Mouse (Mus musculus): ENCODE results near the gene Kcns1. TPM values are rescaled to one million over a fixed set of nuclear protein-coding genes. Genes with fewer than 3 reads are reported as not detected.

Kcns1 gene
- polyA plus RNA-seq, 1 experiment from 2014 or later = 0.85 TPM

Other genes starting within 250 kb of the Kcns1 start
- gene Ywhab, start 176.2 kb downstream of the Kcns1 start, polyA plus RNA-seq (2014; fragmentation: Nextera tagmentation; extraction: Ambion mirVana) = 276 and 293 TPM in 2 replicates
- gene Pabpc1l, start 145.7 kb downstream of the Kcns1 start, polyA plus RNA-seq (2014; fragmentation: Nextera tagmentation; extraction: Ambion mirVana) = 2.8 and 4.9 TPM in 2 replicates
- gene Stk4, start 100.8 kb downstream of the Kcns1 start, polyA plus RNA-seq (2014; fragmentation: Nextera tagmentation; extraction: Ambion mirVana) = 22.3 and 24.4 TPM in 2 replicates
- gene Tomm34, start 99.9 kb downstream of the Kcns1 start, polyA plus RNA-seq (2014; fragmentation: Nextera tagmentation; extraction: Ambion mirVana) = 53.4 and 55.8 TPM in 2 replicates
- 0.48 and 0.96 TPM in 2 replicates for gene Wfdc5, start 11.6 kb upstream of the Kcns1 start, polyA plus RNA-seq (2014; fragmentation: Nextera tagmentation; extraction: Ambion mirVana)
- gene Wfdc12, start 19.5 kb upstream of the Kcns1 start, polyA plus RNA-seq (2014; fragmentation: Nextera tagmentation; extraction: Ambion mirVana) = 0.28 TPM in 1 of 2 replicates, not detected in the other
- gene Wfdc15a, start 29.0 kb upstream of the Kcns1 start, polyA plus RNA-seq (2014; fragmentation: Nextera tagmentation; extraction: Ambion mirVana) = not detected in 2 replicates
- 0.39 TPM in 1 of 2 replicates, not detected in the other for gene Wfdc15b, start 50.5 kb upstream of the Kcns1 start, polyA plus RNA-seq (2014; fragmentation: Nextera tagmentation; extraction: Ambion mirVana)
- gene Svs2, start 67.4 kb upstream of the Kcns1 start, polyA plus RNA-seq (2014; fragmentation: Nextera tagmentation; extraction: Ambion mirVana) = not detected in 2 replicates
- not detected in 2 replicates for gene Svs3b, start 85.5 kb upstream of the Kcns1 start, polyA plus RNA-seq (2014; fragmentation: Nextera tagmentation; extraction: Ambion mirVana)
- not detected in 2 replicates for gene Svs4, start 107.3 kb upstream of the Kcns1 start, polyA plus RNA-seq (2014; fragmentation: Nextera tagmentation; extraction: Ambion mirVana)
- not detected in 2 replicates for gene Svs3a, start 118.2 kb upstream of the Kcns1 start, polyA plus RNA-seq (2014; fragmentation: Nextera tagmentation; extraction: Ambion mirVana)
- gene Svs6, start 145.6 kb upstream of the Kcns1 start, polyA plus RNA-seq (2014; fragmentation: Nextera tagmentation; extraction: Ambion mirVana) = not detected in 2 replicates
- not detected in 2 replicates for gene Svs5, start 161.6 kb upstream of the Kcns1 start, polyA plus RNA-seq (2014; fragmentation: Nextera tagmentation; extraction: Ambion mirVana)
- gene Slpi, start 218.0 kb upstream of the Kcns1 start, polyA plus RNA-seq (2014; fragmentation: Nextera tagmentation; extraction: Ambion mirVana) = 1.3 and 2.1 TPM in 2 replicates
- 0.42 and 0.52 TPM in 2 replicates for gene Rbpjl, start 232.0 kb upstream of the Kcns1 start, polyA plus RNA-seq (2014; fragmentation: Nextera tagmentation; extraction: Ambion mirVana)
- 15.6 and 20.6 TPM in 2 replicates for gene Matn4, start 234.0 kb upstream of the Kcns1 start, polyA plus RNA-seq (2014; fragmentation: Nextera tagmentation; extraction: Ambion mirVana)